Mouse (Mus musculus): ENCODE measurements around the gene Islr. TPM values are rescaled to one million over a fixed set of nuclear protein-coding genes. Genes with fewer than 3 reads are reported as not detected.
A peak's percentile ranks its signal among the peaks of the same experiment; 100 is the strongest.

The Islr gene
- polyA plus RNA-seq, 1 experiment from 2014 or later, result 128 TPM

DNA sequence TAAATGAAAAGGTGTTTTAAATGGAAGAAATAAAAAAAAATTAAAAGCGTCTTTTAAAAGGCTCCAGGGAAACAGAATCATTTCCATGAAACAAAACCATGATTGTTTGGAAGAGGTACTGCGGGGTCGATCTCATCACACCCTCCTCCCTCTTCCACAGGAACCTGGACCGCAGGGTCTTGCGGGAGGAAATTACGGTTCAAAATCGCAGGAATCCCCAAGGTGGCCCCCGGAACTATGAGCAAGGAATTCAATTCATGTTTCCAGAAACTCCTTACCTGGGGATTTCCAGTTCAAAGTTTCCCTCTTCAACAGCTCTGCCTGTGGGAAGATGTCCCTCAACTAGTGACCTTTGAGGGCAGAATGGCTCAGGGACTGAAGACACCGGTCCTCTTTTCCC is 90.1 kb downstream of the Islr start:
- Histone ChIP-seq H3K4me1 (ENCODE audit: control insufficient read depth, insufficient read depth, low read length) (peaks cover 33% of the 10 kb centered on the region), H3K4me3 (replicated peaks; ENCODE audit: low read length) (no peak overlapping the region), H3K9ac (ENCODE audit: low read length) (no peak overlapping the region), H3K27me3 (ENCODE audit: control insufficient read depth, insufficient read depth, low read length) (0 out of 2 replicates have a peak, but pooled peaks cover 3% of the 10 kb centered on the region), H3K4me2 (ENCODE audit: low read depth, low read length) (0 out of 2 replicates have a peak overlapping the region, but pooled peaks have one; percentile 35), H3K27ac (ENCODE audit: low read length) (no peak overlapping the region), H3K9me3 (replicated peaks; ENCODE audit: control insufficient read depth, low read length) (no peaks in the 10 kb centered on the region), H3K36me3 (ENCODE audit: control insufficient read depth, insufficient read depth, low read length) (no peaks in the 10 kb centered on the region)
- 22% methylated on average over 9 of the region's 9 CpGs for WGBS
- no peak for ATAC-seq (ENCODE audit: insufficient read depth, low FRiP score)

DNA sequence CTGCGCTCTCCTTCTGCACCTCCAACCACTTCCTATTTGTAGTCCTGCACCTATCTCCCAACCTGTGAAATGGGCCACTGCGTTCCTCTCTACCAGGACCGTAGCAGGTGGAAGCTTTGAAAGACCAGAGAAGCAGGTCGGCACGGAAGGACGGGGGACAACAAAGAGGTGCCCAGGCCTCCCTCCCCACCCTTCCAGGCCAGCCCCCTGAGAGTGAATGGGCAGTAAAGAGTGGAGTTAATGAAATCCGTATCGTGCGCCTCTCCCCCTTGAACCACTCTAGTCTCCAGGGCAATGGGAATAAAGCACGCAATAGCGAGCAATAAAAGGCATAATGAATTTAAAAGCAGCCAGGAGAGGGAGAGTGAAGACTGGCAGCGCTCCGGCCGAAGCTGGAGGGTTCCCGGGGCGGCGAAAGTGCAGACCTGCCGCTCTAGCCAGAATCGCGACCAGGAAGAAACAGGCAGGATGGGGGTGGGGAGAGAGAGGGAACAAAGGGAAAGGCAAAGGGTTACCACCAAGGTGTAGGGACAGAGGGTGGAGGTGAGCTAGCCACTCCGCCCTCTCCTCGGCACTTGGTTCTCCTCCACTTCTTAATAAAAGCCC is 90.7 kb downstream of the Islr start:
- peak overlapping the region; percentile 35 for H3K4me2 ChIP-seq (ENCODE audit: low read depth, low read length)
- H3K4me3 ChIP-seq (replicated peaks; ENCODE audit: low read length), result peak overlapping the region; percentile 10
- peak overlapping the region; percentile 64 for H3K27ac ChIP-seq (ENCODE audit: low read length)
- H3K36me3 ChIP-seq (ENCODE audit: control insufficient read depth, insufficient read depth, low read length), result no peaks in the 10 kb centered on the region
- no peak for ATAC-seq (ENCODE audit: insufficient read depth, low FRiP score)
- H3K9ac ChIP-seq (ENCODE audit: low read length), result peak overlapping the region; percentile 42
- 14% methylated on average over 22 of the region's 22 CpGs for WGBS
- no peaks in the 10 kb centered on the region for H3K9me3 ChIP-seq (replicated peaks; ENCODE audit: control insufficient read depth, low read length)
- peaks cover 30% of the 10 kb centered on the region for H3K4me1 ChIP-seq (ENCODE audit: control insufficient read depth, insufficient read depth, low read length)
- 0 out of 2 replicates have a peak, but pooled peaks cover 3% of the 10 kb centered on the region for H3K27me3 ChIP-seq (ENCODE audit: control insufficient read depth, insufficient read depth, low read length)

DNA sequence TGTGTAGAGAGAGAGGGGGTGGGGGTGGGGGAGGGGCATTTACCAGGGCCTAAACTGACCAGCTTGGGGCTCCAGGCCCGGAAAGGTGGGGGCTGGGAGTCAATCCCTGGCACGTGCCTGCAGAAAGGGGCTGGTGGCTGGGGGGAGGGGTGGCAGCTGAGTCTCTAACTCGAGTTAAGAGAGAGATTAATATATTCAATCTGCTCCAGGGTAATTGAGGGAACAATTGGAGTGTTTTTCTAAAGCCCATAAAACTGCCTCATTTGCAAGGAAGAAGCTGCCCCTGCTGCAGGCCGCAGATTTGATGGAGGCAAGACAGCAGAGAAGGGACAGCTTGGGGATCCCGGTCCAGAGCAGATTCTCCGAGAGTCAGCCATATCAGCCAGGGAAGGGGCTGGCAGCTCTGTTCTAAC is 91.2 kb downstream of the Islr start:
- no peaks in the 10 kb centered on the region for H3K36me3 ChIP-seq (ENCODE audit: control insufficient read depth, insufficient read depth, low read length)
- H3K27me3 ChIP-seq (ENCODE audit: control insufficient read depth, insufficient read depth, low read length), result 0 out of 2 replicates have a peak, but pooled peaks cover 3% of the 10 kb centered on the region
- WGBS, result 13% methylated on average over 6 of the region's 6 CpGs
- H3K4me3 ChIP-seq (replicated peaks; ENCODE audit: low read length), result no peak overlapping the region
- no peaks in the 10 kb centered on the region for H3K9me3 ChIP-seq (replicated peaks; ENCODE audit: control insufficient read depth, low read length)
- no peak for ATAC-seq (ENCODE audit: insufficient read depth, low FRiP score)
- peak overlapping the region; percentile 42; the same call in 1 of the 2 replicates for H3K9ac ChIP-seq (ENCODE audit: low read length)
- H3K4me2 ChIP-seq (ENCODE audit: low read depth, low read length), result peak overlapping the region; percentile 35; the same call in 1 of the 2 replicates
- peak overlapping the region; percentile 64 for H3K27ac ChIP-seq (ENCODE audit: low read length)
- H3K4me1 ChIP-seq (ENCODE audit: control insufficient read depth, insufficient read depth, low read length), result peaks cover 26% of the 10 kb centered on the region

DNA sequence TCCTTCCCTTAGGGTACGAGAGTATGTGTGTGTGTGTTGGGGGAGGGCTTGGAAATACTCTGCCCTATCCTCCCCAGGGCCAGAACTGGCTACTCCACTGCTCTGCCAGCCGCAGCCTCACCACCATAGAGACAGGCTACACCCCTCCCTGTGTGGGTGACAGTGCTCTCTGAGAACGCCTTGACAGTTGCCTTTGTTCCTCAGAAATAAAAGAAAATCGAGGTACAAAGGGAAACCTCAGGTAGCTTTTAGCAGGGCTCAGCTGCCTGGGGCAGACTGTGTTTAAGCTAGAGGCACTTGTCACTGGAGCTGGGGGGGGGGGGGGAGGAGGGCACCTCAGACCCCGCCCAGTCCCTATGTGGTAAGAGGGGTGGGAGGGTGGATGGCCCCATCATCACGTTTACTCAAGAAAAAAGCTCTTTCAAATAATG is 91.8 kb downstream of the Islr start:
- peak overlapping the region; percentile 36; the same call in 1 of the 2 replicates for H3K9ac ChIP-seq (ENCODE audit: low read length)
- H3K36me3 ChIP-seq (ENCODE audit: control insufficient read depth, insufficient read depth, low read length), result no peaks in the 10 kb centered on the region
- H3K4me3 ChIP-seq (replicated peaks; ENCODE audit: low read length), result no peak overlapping the region
- H3K4me1 ChIP-seq (ENCODE audit: control insufficient read depth, insufficient read depth, low read length), result peaks cover 26% of the 10 kb centered on the region
- H3K4me2 ChIP-seq (ENCODE audit: low read depth, low read length), result no peak overlapping the region
- H3K27me3 ChIP-seq (ENCODE audit: control insufficient read depth, insufficient read depth, low read length), result no peaks in the 10 kb centered on the region
- 27% methylated on average over 5 of the region's 6 CpGs for WGBS
- H3K27ac ChIP-seq (ENCODE audit: low read length), result peak overlapping the region; percentile 29; the same call in 1 of the 2 replicates
- H3K9me3 ChIP-seq (replicated peaks; ENCODE audit: control insufficient read depth, low read length), result no peaks in the 10 kb centered on the region
- ATAC-seq (ENCODE audit: insufficient read depth, low FRiP score), result peak; percentile 34; the same call in 1 of the 2 replicates

DNA sequence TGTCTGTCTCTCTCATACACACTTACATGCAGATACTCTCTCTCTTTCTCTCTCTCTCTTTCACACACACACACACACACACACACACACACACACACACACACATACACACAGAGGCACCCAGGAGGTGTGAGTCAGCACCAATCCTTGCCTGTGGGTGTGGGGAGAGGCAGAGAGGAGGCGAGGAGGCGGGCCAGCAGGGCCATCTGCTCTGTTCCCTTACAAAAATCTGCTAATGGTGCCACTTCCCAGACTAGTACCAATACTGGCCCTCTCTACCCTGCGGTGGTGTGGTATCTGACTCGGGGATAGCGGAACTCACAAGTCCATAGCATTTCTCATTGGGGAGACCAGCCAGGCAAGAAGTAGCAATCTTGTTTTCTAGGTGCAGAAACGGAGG is 92.7 kb downstream of the Islr start:
- Histone ChIP-seq H3K27ac (ENCODE audit: low read length) (no peak overlapping the region), H3K4me3 (replicated peaks; ENCODE audit: low read length) (no peak overlapping the region), H3K36me3 (ENCODE audit: control insufficient read depth, insufficient read depth, low read length) (no peaks in the 10 kb centered on the region), H3K4me1 (ENCODE audit: control insufficient read depth, insufficient read depth, low read length) (peaks cover 26% of the 10 kb centered on the region), H3K27me3 (ENCODE audit: control insufficient read depth, insufficient read depth, low read length) (no peaks in the 10 kb centered on the region), H3K9me3 (replicated peaks; ENCODE audit: control insufficient read depth, low read length) (no peaks in the 10 kb centered on the region), H3K4me2 (ENCODE audit: low read depth, low read length) (no peak overlapping the region), H3K9ac (ENCODE audit: low read length) (no peak overlapping the region)
- WGBS, result 57% methylated on average over 6 of the region's 6 CpGs
- 0 out of 2 replicates have a peak, but pooled peaks have one; percentile 27 for ATAC-seq (ENCODE audit: insufficient read depth, low FRiP score)

DNA sequence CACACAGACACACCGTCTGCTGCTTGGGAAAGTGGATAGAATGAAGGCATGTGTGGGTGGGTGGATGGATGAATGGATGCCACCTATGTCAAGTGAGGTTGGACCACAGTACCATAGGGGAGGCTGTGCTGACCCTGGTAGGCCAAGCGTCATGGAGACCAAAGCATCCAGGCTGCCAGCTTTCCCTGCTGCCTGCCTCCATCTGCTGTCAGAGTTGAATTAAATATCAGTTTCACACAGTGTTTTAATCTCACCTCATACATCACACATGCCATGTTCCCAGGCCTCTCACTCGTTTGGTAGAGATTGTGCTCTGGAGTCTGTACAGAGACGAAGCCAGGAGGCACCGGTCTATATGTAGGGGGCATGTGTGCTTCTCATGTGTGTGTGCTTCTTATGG is 93.3 kb downstream of the Islr start:
- Histone ChIP-seq H3K4me3 (replicated peaks; ENCODE audit: low read length) (no peak overlapping the region), H3K9ac (ENCODE audit: low read length) (no peak overlapping the region), H3K27ac (ENCODE audit: low read length) (no peak overlapping the region), H3K4me1 (ENCODE audit: control insufficient read depth, insufficient read depth, low read length) (peaks cover 29% of the 10 kb centered on the region), H3K27me3 (ENCODE audit: control insufficient read depth, insufficient read depth, low read length) (no peaks in the 10 kb centered on the region), H3K9me3 (replicated peaks; ENCODE audit: control insufficient read depth, low read length) (no peaks in the 10 kb centered on the region), H3K36me3 (ENCODE audit: control insufficient read depth, insufficient read depth, low read length) (no peaks in the 10 kb centered on the region), H3K4me2 (ENCODE audit: low read depth, low read length) (no peak overlapping the region)
- 62% methylated on average over 5 of the region's 5 CpGs for WGBS
- no peak for ATAC-seq (ENCODE audit: insufficient read depth, low FRiP score)

DNA sequence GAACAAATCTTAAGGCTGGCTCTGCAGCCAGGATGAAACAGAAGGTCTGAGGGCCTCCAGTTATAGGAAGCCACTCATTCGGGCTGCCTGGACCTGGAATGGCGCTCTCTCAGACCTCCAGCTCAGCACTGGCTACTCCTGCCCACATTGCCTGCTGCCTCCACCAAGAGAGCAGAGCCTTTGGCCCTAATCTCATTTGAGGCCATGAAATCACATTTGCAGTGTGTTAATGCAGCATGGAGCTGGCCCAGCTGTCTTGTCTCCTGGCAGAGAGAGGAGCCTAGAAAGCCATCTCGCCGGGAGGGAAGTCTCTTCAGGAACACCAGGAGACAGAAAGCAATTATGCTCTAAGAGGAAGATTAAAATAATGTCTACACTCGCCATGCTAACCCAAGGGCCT is 96.6 kb downstream of the Islr start:
- no peaks in the 10 kb centered on the region for H3K9me3 ChIP-seq (replicated peaks; ENCODE audit: control insufficient read depth, low read length)
- 46% methylated on average over 5 of the region's 5 CpGs for WGBS
- no peak overlapping the region for H3K4me3 ChIP-seq (replicated peaks; ENCODE audit: low read length)
- H3K4me2 ChIP-seq (ENCODE audit: low read depth, low read length), result no peak overlapping the region
- H3K27ac ChIP-seq (ENCODE audit: low read length), result no peak overlapping the region
- no peak overlapping the region for H3K9ac ChIP-seq (ENCODE audit: low read length)
- H3K27me3 ChIP-seq (ENCODE audit: control insufficient read depth, insufficient read depth, low read length), result no peaks in the 10 kb centered on the region
- no peaks in the 10 kb centered on the region for H3K36me3 ChIP-seq (ENCODE audit: control insufficient read depth, insufficient read depth, low read length)
- peaks cover 11% of the 10 kb centered on the region for H3K4me1 ChIP-seq (ENCODE audit: control insufficient read depth, insufficient read depth, low read length)
- ATAC-seq (ENCODE audit: insufficient read depth, low FRiP score), result no peak

Small RNAs within 50 kb of the gene (microRNA-seq; reads per million reads assigned to microRNA genes)
- not detected for gene Mir6385

Other genes with a start within 250 kb of the Islr start
- 1.5 and 7.6 TPM in 2 replicates for gene Cyp11a1, start 197.9 kb downstream of the Islr start, polyA plus RNA-seq (2015; fragmentation: Nextera tagmentation; extraction: Ambion mirVana)
- 1.4 and 2.2 TPM in 2 replicates for gene Stra6, start 140.5 kb downstream of the Islr start, polyA plus RNA-seq (2015; fragmentation: Nextera tagmentation; extraction: Ambion mirVana)
- not detected in 2 replicates for gene Ccdc33, start 85.5 kb downstream of the Islr start, polyA plus RNA-seq (2015; fragmentation: Nextera tagmentation; extraction: Ambion mirVana)
- gene Islr2, start within 50 bp of the Islr start, polyA plus RNA-seq (2015; fragmentation: Nextera tagmentation; extraction: Ambion mirVana), result 1.3 TPM in 2 replicates
- 17.9 and 19.0 TPM in 2 replicates for gene Pml, start 45.5 kb upstream of the Islr start, polyA plus RNA-seq (2015; fragmentation: Nextera tagmentation; extraction: Ambion mirVana)
- gene Stoml1, start 48.9 kb upstream of the Islr start, polyA plus RNA-seq (2015; fragmentation: Nextera tagmentation; extraction: Ambion mirVana), result 23.7 and 26.0 TPM in 2 replicates
- gene Loxl1, start 108.9 kb upstream of the Islr start, polyA plus RNA-seq (2015; fragmentation: Nextera tagmentation; extraction: Ambion mirVana), result 31.0 and 33.4 TPM in 2 replicates
- gene Tbc1d21, start 166.1 kb upstream of the Islr start, polyA plus RNA-seq (2015; fragmentation: Nextera tagmentation; extraction: Ambion mirVana), result 0.12 TPM in 1 of 2 replicates, not detected in the other